Mouse (Mus musculus): ENCODE results near the gene Znhit1.

Znhit1 gene

GRCm38 (mm10) chr5:136952153-136952552, 35.7 kb downstream of the Znhit1 start:
- CTCF ChIA-PET, result interaction anchor here (0.6 to 4.7 kb wide), 16 partner anchors 9 to 792 kb away, joined by 3 to 37 read pairs (median 7); no protein-coding TSS in a partner anchor
- POLR2A ChIA-PET, result interaction anchor here (0.6 to 43.5 kb wide), 49 partner anchors 5 to 995 kb away, joined by 3 to 1492 read pairs (median 5); partner anchors contain the start of genes Ap1s1 (in 2 of the 4), Cldn15 (in 2 of the 4), Fis1 (in 2 of the 4) and Ift22 (in 2 of the 4)

- CTCF ChIA-PET, result interaction anchor here in 3 of 4 experiments (0.6 to 4.7 kb wide), 7 partner anchors 12 to 31 kb away, joined by 3 to 27 read pairs (median 4); no protein-coding TSS in a partner anchor
- POLR2A ChIA-PET, result interaction anchor here (0.6 to 43.5 kb wide), 19 partner anchors 4 to 988 kb away, joined by 3 to 1492 read pairs (median 8); partner anchors contain the start of genes Cldn15 (in 2 of the 4), Fis1 (in 2 of the 4), Ap1s1 (in 1 of the 4) and Plod3 (in 1 of the 4)
Measured at GRCm38 (mm10) chr5:136950521-136950920, 37.3 kb downstream of the Znhit1 start.

DNA sequence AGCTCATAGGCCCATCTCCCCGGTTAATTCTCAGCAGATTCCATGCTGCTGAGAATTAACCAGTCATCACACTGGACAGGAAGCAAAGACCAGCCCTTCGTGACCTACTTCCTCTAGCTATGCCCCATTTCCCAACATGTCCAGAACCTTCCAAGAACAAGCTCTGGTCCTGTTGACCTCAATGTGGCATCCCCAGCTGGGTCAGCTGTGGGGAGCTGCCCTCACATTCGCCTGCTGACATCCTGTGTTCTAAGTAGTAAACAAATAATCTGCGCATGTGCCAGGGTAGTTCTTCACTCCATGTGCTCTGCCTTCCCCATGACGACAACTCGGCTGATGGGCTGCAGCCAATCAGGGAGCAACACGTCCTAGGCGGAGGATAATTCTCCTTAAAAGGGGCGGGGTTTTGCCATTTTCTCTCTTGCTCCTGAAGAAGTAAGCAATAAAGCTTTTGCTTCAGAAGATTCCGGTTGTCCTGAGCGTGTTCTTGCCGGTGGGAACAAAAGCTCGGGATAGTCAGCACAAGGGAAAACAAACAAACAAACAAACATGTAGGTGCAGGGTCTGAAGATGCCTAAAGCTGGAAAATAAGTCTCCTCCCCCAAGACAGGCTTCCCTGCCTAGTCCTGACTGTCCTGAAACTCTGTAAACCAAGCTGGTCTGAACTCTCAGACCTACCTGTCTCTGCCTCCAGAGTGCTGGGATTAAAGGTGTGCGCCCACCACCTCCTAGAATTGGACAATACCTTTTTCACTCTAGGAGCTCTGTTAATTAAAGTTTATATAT, 38.1 kb downstream of the Znhit1 start:
- ChIA-PET POLR2A (interaction anchor here in 3 of 4 experiments (0.6 to 43.5 kb wide), 15 partner anchors 3 to 987 kb away, joined by 3 to 1492 read pairs (median 7); partner anchors contain the start of genes Cldn15 (in 2 of the 3), Fis1 (in 2 of the 3), Ap1s1 (in 1 of the 3) and Serpine1 (in 1 of the 3)), CTCF (interaction anchor here in 2 of 4 experiments (0.6 to 4.7 kb wide), 6 partner anchors 13 to 21 kb away, joined by 3 to 27 read pairs (median 4); no protein-coding TSS in a partner anchor)

DNA sequence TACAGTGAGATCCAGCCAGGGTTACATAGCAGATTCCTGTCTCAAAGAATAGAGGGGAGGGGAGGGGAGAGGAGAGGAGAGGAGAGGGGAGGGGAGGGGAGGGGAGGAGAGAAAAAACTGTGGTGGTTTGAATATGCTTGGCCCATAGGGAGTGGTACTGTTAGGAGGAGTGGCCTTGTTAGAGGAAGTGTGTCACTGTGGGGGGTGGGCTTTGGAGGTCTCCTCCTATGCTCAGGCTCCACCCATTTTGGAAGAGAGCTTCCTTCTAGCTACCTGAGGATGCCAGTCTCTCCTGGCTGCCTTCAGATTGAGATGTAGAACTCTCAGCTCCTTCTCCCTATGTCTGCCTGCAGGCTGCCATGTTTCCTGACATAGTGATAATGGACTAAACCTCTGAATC, 39.9 kb downstream of the Znhit1 start:
- POLR2A ChIA-PET, result interaction anchor here (0.6 to 43.5 kb wide), 8 partner anchors 1 to 681 kb away, joined by 3 to 1492 read pairs (median 456); partner anchors contain the start of genes Cldn15 (in 2 of the 4) and Fis1 (in 2 of the 4)
- CTCF ChIA-PET, result interaction anchor here (0.6 to 1.9 kb wide), 7 partner anchors 12 to 339 kb away, joined by 3 to 9 read pairs (median 3); partner anchors contain the start of gene Ache (in 1 of the 4)

GRCm38 (mm10) chr5:136945084-136945483, 42.7 kb downstream of the Znhit1 start:
- ChIA-PET CTCF (interaction anchor here in 2 of 4 experiments (1.7 to 1.8 kb wide), 2 partner anchors 9 to 16 kb away, joined by 4 read pairs; no protein-coding TSS in a partner anchor), POLR2A (interaction anchor here in 3 of 4 experiments (0.5 to 43.5 kb wide), 6 partner anchors 10 to 21 kb away, joined by 3 to 1492 read pairs (median 33); partner anchors contain the start of genes Cldn15 (in 2 of the 3) and Fis1 (in 2 of the 3))

GRCm38 (mm10) chr5:136943382-136943781, 44.4 kb downstream of the Znhit1 start:
- ChIA-PET CTCF (interaction anchor here in 3 of 4 experiments (0.6 to 2.5 kb wide), 18 partner anchors 9 to 121 kb away, joined by 3 to 12 read pairs (median 6); partner anchors contain the start of genes Fis1 (in 2 of the 3) and Cldn15 (in 1 of the 3)), POLR2A (interaction anchor here (0.6 to 43.5 kb wide), 21 partner anchors 8 to 981 kb away, joined by 3 to 1492 read pairs (median 4); partner anchors contain the start of genes Fis1 (in 4 of the 4), Cldn15 (in 2 of the 4) and Srrt (in 1 of the 4))

DNA sequence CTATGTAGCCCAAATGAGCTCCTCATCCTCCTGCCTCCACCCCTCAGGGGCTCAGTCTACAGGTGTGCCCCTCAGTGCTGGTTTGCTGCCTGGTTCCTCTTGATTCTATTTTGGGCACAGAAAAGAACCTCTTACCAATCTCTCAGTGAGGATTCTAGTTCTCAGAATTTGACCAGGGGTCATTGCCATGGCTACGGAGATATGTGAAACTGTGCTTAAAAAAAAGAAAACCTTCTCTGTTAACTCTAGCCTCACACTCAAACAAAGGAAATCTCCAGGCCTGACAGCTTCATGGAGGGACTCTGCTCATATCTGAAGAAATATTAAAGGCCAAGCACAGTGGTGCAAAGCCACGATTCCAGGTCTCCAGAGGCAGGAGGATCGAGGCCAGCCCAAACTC, 45.0 kb downstream of the Znhit1 start:
- ChIA-PET CTCF (interaction anchor here in 3 of 4 experiments (0.8 to 2.5 kb wide), 12 partner anchors 9 to 67 kb away, joined by 3 to 12 read pairs (median 6); partner anchors contain the start of gene Fis1 (in 2 of the 3)), POLR2A (interaction anchor here (0.6 to 43.5 kb wide), 27 partner anchors 7 to 980 kb away, joined by 3 to 1492 read pairs (median 4); partner anchors contain the start of genes Fis1 (in 4 of the 4), Plod3 (in 3 of the 4), Cldn15 (in 2 of the 4) and Pop7 (in 1 of the 4))

GRCm38 (mm10) chr5:136940845-136941560, 46.8 kb downstream of the Znhit1 start:
- CTCF ChIA-PET, result interaction anchor here (0.6 to 1.9 kb wide), 13 partner anchors 11 to 1040 kb away, joined by 3 to 20 read pairs (median 4); partner anchors contain the start of gene Fis1 (in 2 of the 4)

GRCm38 (mm10) chr5:136940029-136940428, 47.8 kb downstream of the Znhit1 start:
- CTCF ChIA-PET, result interaction anchor here in 2 of 4 experiments (0.6 kb wide), 2 partner anchors 57 to 347 kb away, joined by 3 to 4 read pairs; partner anchors contain the start of gene Col26a1 (in 1 of the 2)

More at GRCm38 (mm10) chr5:136940845-136941560, 46.8 kb downstream of the Znhit1 start:
- POLR2A ChIA-PET, result interaction anchor here (0.6 to 43.5 kb wide), 24 partner anchors 8 to 1823 kb away, joined by 3 to 1492 read pairs (median 4); partner anchors contain the start of genes Cldn15 (in 3 of the 4), Fis1 (in 3 of the 4), Ap1s1 (in 1 of the 4) and Pcolce (in 1 of the 4)

GRCm38 (mm10) chr5:136939284-136939683, 48.5 kb downstream of the Znhit1 start:
- POLR2A ChIA-PET, result interaction anchor here in 2 of 4 experiments (0.5 to 43.5 kb wide), 6 partner anchors 10 to 837 kb away, joined by 3 to 1492 read pairs (median 4); partner anchors contain the start of genes Cldn15 (in 2 of the 2), Fis1 (in 2 of the 2) and Plod3 (in 1 of the 2)
- CTCF ChIA-PET, result interaction anchor here in 1 of 4 experiments (0.6 to 4.0 kb wide), 5 partner anchors 20 to 347 kb away, joined by 3 to 35 read pairs (median 5); no protein-coding TSS in a partner anchor

More at GRCm38 (mm10) chr5:136940029-136940428, 47.8 kb downstream of the Znhit1 start:
- POLR2A ChIA-PET, result interaction anchor here (0.6 to 43.5 kb wide), 12 partner anchors 8 to 635 kb away, joined by 3 to 1492 read pairs (median 4); partner anchors contain the start of genes Fis1 (in 3 of the 4), Cldn15 (in 2 of the 4), Ap1s1 (in 1 of the 4) and Plod3 (in 1 of the 4)

- ChIA-PET POLR2A (interaction anchor here in 3 of 4 experiments (0.5 to 43.5 kb wide), 7 partner anchors 16 to 49 kb away, joined by 4 to 1492 read pairs (median 9); partner anchors contain the start of genes Fis1 (in 3 of the 3), Cldn15 (in 2 of the 3) and Plod3 (in 1 of the 3)), CTCF (interaction anchor here in 3 of 4 experiments (1.1 to 4.0 kb wide), 10 partner anchors 9 to 49 kb away, joined by 4 to 35 read pairs (median 14); partner anchors contain the start of genes Fis1 (in 1 of the 3) and Plod3 (in 1 of the 3))
Measured at GRCm38 (mm10) chr5:136937621-136938020, 50.2 kb downstream of the Znhit1 start.

DNA sequence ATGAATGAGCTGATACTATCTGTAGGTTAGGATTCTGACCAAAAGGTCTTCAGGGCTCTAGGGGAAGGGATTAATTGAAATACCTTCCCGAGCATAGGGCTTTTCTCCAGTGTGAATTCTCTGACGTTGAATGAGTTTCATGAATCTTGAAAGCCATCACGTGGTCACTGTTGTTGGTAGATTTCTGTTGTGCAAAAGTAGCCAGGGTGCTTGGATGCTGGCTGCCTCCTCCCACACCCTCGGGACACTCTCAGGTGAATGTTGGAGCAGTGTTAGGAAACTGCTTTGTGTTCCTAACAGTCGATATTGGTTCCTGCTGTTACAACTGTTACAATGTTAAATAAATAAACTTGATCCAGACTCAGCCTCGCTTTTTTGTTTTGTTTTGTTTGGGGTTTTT, 51.1 kb downstream of the Znhit1 start:
- ChIA-PET POLR2A (interaction anchor here (0.8 to 43.5 kb wide), 14 partner anchors 7 to 188 kb away, joined by 3 to 1492 read pairs (median 8); partner anchors contain the start of genes Fis1 (in 4 of the 4), Cldn15 (in 2 of the 4) and Plod3 (in 1 of the 4)), CTCF (interaction anchor here (0.5 to 4.0 kb wide), 34 partner anchors 8 to 341 kb away, joined by 3 to 35 read pairs (median 5); partner anchors contain the start of genes Fis1 (in 2 of the 4), Cldn15 (in 1 of the 4), Ift22 (in 1 of the 4) and Plod3 (in 1 of the 4))

DNA sequence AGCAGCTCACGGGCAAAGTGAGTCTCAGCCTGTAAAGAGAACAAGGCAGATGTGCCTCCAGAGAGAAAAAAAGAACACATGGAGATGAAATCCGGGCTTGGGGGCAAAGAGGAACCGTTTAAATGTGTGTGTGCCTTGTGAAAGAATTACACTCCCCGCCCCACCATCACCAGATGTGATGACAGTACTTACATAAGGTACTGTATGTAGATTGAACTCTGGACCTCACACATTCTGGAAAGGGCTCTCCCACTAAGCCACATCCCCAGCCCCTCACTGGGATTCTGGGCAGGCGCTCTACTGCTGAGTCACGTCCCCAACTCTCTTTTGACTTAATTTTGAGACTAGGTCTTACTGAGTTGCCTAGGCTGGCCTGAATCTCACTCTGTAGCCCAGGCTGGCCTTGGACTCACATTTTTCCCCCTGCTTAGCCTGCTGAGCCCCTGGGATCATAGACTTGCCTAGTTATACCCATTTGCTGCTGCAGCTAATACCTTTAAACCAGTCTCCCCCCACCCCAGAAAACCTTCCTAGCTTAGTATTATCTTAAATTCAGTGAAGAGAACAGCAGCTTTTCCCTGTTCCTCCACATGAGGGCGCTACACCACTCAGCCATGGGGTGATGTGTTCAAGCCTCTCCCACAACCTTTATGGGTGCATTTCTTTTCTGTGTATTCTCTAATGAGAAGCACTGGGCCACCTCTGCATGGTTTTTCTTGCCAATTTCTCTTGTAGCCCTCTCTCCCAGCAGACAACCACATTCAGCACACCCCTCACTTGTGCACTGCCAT, 51.7 kb downstream of the Znhit1 start:
- ChIA-PET POLR2A (interaction anchor here (0.5 to 43.5 kb wide), 27 partner anchors 7 to 166 kb away, joined by 3 to 1492 read pairs (median 4); partner anchors contain the start of genes Fis1 (in 4 of the 4), Cldn15 (in 2 of the 4), Plod3 (in 2 of the 4) and Serpine1 (in 2 of the 4)), CTCF (interaction anchor here (0.5 to 4.0 kb wide), 59 partner anchors 7 to 566 kb away, joined by 3 to 35 read pairs (median 4); partner anchors contain the start of genes Ift22 (in 3 of the 4), Cldn15 (in 2 of the 4), Fis1 (in 1 of the 4) and Plod3 (in 1 of the 4))

- CTCF ChIA-PET, result interaction anchor here in 3 of 4 experiments (0.5 to 2.1 kb wide), 6 partner anchors 21 to 1259 kb away, joined by 3 to 6 read pairs (median 4); no protein-coding TSS in a partner anchor
Measured at GRCm38 (mm10) chr5:136933930-136934329, 53.9 kb downstream of the Znhit1 start.

GRCm38 (mm10) chr5:136932956-136933355, 54.9 kb downstream of the Znhit1 start:
- ChIA-PET CTCF (interaction anchor here in 1 of 4 experiments (2.1 kb wide), 2 partner anchors 29 to 189 kb away, joined by 6 to 11 read pairs; no protein-coding TSS in a partner anchor), POLR2A (interaction anchor here in 2 of 4 experiments (0.7 to 43.5 kb wide), 13 partner anchors 9 to 61 kb away, joined by 3 to 1492 read pairs (median 4); partner anchors contain the start of genes Cldn15 (in 2 of the 2), Fis1 (in 2 of the 2), Ift22 (in 1 of the 2) and Plod3 (in 1 of the 2))

More at GRCm38 (mm10) chr5:136933930-136934329, 53.9 kb downstream of the Znhit1 start:
- POLR2A ChIA-PET, result interaction anchor here (0.6 to 43.5 kb wide), 16 partner anchors 8 to 188 kb away, joined by 3 to 1492 read pairs (median 4); partner anchors contain the start of genes Cldn15 (in 3 of the 4), Fis1 (in 3 of the 4), Ap1s1 (in 2 of the 4) and Plod3 (in 1 of the 4)
